Mouse (Mus musculus): ENCODE measurements around the gene Rarb.

The Rarb gene

DNA sequence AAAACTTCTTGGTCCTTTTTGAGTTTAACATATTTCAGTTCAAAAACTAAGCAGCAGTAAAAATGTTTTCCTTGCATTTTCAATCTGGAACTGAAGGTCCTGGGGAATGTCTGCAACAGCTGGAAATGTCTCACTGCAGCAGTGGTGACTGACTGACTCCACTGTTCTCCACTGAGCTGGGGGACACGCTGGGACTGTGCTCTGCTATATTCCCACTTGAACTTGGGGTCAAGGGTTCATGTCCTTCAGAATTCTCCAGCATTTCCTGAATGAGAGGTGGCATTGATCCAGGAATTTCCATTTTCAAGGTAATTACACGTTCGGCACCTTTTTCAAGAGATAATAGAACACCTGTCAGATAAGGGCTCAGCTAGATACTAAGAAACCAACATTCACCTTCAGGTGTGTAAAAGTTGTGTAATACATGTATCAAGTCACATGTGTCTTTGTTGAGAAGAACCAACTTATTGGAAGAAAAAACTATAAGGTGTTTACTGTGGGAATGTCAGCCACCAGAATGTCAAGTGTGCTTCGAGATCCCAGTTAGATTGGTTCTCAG, 386.9 kb downstream of the Rarb start:
- no peak for DNase-seq

DNA sequence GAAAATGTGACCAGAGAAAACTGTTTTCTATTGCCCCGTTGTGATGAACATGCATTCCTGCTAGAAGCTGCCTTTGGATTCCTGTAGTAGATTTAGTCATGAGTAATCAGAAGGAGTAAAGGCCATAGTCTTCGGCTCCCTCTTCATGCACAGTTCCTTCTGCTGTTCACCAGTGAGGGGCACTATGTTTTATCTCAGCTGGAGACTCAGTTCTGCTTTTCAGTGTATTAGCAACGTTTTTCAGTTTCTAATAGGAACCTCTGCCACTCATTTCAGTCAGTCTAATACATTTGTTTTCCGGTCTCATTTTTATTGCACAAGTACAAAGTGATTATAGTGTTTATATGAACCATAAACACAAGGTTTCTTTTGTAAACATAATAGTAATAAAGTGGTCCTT, 391.4 kb downstream of the Rarb start:
- DNase-seq, result no peak

DNA sequence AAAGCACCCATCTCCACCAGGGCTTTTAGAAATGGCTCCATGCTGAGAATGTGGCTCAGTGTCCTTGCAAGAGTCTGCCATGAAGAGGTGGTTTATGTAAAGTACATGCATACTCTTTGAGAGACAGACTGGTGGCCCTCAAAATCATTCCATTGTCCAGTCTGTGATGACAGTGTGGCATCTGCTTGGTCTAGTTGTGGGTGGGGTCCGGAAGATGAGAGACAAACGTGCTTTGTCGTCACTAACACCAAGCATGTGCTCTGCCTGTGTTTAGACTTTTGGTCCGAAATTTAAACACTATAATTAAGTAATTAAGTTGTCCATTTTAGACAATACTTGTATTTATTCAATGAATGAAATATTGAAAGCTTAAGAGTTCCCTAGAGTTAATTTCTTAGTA, 404.8 kb downstream of the Rarb start:
- DNase-seq, result no peak

DNA sequence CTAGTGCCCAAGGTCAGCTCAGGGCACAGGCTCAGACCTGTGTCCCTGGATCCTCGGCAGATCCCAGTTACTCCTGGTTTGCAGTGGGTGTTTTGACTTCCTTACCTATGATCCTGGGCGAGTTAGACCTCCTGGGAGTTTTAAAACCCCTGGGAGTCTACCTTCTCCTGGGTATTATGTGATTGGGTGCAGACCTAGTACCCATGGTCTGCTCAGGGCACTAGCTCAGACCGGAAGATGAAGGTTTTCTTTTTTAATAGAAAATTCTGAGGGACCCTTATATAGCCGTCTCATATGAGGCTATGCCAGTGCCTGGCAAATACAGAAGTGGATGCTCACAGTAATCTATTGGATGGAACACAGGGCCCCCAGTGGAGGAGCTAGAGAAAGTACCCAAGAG, 413.8 kb downstream of the Rarb start:
- no peak for DNase-seq

DNA sequence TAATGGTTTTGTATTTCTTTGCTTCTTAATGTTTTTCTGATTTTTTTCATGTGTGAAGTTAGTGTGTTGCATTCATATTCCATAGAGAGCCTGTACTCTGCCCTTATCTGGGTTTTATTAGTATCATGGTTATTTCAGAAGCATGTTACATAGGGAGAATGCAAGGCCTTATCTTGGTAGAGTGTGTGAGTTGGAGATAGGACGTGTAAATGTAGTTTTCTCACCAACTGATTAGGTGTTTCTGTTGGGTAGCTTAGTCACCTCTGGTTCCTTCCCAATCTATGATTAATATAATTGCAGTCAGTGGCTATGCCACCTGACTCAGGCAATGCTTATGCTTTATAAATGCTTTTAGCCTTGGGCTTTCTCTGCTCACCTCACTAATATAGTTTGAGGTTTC, 434.2 kb downstream of the Rarb start:
- no peak for DNase-seq
